Mouse (Mus musculus): Measurements from ENCODE around the gene Fcamr.

Gene Fcamr

GRCm38 (mm10) chr1:130800602-130801001 lies at the start of gene Fcamr:
TSS of gene Fcamr (plus strand) at chr1:130800902.
- DNase-seq = no peak

DNA sequence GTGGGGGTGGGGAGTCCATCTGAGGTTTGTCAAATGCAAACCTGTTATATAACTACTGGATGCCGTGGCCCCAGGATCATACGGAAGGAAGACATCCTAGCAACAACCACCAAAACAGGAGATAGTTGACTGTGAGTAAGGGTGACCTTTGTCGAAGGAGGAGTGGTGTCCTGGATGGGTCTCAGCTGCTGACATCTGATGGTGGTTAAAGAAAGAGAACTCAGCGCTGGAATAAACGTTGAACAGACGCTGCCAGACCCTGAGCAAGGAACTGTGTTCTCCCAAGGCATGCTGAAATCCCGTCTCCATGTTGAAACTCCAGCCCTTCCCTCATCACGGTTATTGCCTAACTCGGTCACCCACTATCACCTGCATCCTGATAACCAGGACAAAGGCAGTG lies 41.0 kb upstream of the Fcamr start:
- DNase-seq = no peak

GRCm38 (mm10) chr1:130761597-130761996 lies 39.1 kb upstream of the Fcamr start:
- DNase-seq = no peak

- no peak for DNase-seq
These were observed 38.5 kb upstream of the Fcamr start for GRCm38 (mm10) chr1:130762045-130762760.

- DNase-seq = no peak
These were observed 36.7 kb upstream of the Fcamr start for GRCm38 (mm10) chr1:130764027-130764461.

- DNase-seq = no peak
These were observed 33.6 kb upstream of the Fcamr start for GRCm38 (mm10) chr1:130767066-130767465.

DNA sequence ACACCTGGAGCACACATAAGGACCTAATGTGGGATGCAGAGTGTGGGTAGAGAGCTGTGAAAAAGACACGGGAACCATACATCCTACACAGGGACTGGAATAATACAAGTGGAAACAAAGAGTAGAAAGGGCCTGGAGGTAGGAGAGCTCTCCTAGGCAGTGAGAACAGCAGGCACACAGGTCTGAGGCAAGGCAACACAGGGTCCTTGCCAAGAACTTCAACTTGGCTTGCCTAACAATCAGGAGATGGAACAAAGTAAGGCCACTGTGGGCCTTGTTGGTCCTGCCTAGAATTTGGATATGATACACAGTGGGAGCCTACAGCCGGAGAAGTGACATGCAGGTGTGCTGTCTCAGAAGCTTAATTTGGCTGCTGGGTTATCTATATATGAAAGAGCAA lies 30.8 kb upstream of the Fcamr start:
- no peak for DNase-seq

DNA sequence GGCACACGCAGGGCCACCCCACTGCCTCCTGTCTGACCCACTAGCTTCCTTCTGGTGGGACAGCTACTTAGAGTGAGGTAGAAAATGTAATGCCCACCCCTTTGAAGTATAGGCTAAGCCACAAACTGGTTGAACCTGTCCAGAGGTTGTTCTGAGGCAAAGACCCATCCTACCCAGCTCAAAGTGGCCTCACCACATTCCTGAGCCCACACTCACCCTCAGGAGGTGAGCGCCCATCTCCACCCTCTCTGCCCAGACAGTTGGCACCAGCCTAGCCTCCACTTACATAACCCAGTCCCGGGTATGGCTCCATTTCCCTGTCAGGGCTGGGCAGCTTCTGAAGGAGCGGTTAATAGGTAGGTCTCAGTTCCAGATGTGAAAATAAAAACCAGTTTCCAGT lies 30.2 kb upstream of the Fcamr start:
- no peak for DNase-seq

GRCm38 (mm10) chr1:130770981-130771494 lies 29.7 kb upstream of the Fcamr start:
- DNase-seq = no peak

DNA sequence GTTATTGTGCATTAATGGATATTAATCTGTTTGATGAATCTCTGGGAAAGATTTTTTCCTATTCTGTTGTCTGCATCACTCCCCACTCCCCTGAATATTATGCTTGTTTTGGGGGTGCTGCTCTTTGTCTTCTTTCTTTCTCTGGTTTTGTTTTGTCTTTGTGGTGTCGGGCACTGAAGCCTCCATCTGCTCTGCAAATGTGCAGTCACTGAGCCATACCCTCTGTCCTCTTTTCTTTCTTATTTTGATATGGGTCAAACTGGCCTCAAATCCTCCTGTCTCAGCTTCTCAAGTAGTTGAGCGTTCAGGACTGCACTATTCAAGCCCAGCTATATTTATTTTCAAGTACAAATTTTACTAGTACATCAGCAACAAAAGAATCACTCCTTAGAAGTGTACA lies 25.5 kb upstream of the Fcamr start:
- DNase-seq = no peak

DNA sequence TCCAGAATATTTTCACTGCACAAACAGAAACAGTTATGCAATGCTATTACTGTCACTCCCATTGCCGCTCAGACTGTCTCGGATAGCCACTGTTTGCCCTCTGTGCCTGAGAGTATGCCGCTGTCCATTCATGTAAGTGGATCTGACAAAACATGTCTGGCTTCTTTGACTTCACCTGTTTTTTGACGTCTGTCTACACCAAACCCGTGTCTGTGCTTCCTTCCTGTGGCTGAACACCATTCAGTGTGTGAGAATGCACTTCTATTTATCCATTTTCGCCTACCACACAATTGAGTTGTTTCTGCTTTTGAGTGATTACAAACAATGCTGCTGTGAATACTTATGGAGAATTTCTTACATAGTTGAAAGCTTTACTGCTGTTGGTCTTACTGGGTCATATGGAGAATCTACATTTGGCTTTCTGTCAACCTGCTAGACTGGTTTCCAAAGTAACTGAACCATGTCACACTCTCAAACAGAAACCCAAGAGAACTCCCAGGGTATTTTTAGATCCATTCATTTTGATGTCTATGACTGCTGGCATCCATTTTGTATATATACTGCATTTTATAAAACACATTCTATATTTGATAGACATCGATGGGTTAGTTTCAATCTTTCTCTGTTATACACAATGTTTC lies 24.9 kb upstream of the Fcamr start:
- DNase-seq = no peak

GRCm38 (mm10) chr1:130776645-130777044 lies 24.1 kb upstream of the Fcamr start:
- DNase-seq = no peak

DNA sequence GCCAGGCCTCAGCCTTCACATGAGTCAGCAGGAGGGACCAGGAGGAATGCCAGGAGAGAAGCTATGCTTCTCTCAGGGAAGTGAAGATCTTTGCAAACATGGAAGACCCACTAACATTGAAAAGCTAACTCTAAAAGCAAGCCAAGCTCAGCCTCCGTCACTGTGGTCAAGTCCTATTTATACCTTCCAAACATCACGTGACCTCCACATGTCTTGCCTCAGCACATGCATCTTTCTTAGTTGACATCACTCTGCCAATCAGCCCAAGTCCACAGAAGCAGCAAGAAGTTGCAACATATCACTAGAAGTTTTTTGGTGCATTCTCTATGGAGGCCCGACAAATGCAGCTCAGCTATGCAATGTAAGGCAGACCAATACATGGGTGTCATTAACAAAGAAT lies 20.8 kb upstream of the Fcamr start:
- no peak for DNase-seq

DNA sequence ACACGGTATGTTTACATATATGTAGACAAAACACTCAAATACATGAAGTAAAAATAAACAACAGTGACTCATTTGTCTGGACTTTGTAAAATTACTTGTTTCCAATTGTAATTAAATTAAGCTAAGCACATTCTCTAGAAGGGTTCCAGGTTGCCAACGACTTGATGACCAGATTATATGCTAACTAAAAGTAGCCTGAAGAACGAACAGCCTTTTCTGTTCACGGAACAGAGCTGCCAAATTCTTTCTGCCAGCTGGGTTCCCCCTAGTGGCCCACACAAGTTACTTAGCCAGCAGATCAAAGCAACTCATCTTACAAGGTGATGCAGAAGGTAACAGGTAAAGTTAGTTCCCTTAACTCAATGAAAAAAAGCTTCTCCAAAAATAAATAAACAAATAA lies 16.6 kb upstream of the Fcamr start:
- DNase-seq = peak; percentile 8 to 11

DNA sequence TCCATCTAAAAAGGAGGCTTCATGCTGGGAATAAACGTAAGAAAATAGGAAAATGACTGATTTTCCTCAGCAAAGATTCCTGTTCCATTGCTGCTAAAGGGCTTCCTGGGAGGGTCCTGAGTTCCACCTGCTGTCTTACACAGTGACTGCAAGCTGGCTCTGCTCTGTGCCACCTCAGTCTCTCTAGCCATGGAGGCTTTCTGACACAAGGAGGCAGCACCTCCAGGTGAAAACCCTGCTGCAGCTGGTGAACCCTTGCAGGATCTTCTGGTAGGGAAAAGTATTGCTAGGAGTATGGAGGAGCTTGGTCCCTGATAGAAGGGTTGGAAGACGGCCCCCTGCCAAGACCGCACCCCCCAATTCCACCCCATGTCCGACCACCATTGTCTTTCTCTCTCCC lies 13.7 kb upstream of the Fcamr start:
- DNase-seq = no peak

- DNase-seq = no peak
These were observed 10.9 kb upstream of the Fcamr start for GRCm38 (mm10) chr1:130789512-130790451.

- DNase-seq = no peak
These were observed 5.4 kb upstream of the Fcamr start for GRCm38 (mm10) chr1:130795331-130795730.

GRCm38 (mm10) chr1:130796967-130797684 lies 3.6 kb upstream of the Fcamr start:
- DNase-seq = peak; percentile 52 to 57

GRCm38 (mm10) chr1:130798037-130798436 lies 2.7 kb upstream of the Fcamr start:
- no peak for DNase-seq

- no peak for DNase-seq
These were observed 2.2 kb upstream of the Fcamr start for GRCm38 (mm10) chr1:130798551-130798950.

DNA sequence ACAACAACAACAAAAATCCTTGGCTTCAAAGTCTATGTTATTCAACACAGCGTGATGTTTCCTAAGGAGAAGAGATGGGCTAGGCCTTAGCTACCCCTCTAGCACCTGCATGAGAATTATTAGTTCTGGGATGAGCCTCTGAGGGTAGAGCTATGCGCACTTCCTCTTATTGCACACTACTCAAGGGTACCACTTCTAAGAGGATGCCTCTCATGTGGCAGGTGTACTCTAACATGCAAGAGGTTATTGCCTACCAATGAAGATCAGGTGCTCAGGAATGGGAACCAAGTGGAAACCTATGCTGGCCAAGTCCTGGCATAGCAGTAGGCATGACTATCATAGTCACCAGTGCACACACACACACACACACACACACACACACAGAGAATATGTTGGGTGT lies 1.3 kb upstream of the Fcamr start:
- DNase-seq = no peak

- DNase-seq = no peak
These were observed 809 bp downstream of the Fcamr start for GRCm38 (mm10) chr1:130801511-130801910.

DNA sequence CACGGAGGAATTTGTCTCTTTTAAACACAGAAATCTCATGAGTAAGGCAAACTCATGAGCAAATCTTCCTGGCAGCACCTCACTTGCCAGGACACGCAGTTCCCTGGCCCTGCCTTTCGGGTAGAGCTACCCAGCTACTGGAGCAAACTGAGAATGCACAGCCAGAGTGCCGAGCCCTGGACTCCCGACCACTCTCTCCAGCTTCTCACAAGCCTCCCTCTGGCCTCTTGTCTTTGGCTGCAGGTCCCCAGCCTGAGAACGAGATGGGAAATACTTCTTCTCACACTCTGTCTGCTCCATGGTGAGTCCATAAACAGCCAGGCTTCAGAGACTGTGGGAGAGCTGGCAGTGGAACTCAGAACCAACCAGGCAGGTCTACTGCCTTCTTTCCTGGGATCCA lies 2.3 kb downstream of the Fcamr start:
- DNase-seq = no peak
